Mouse (Mus musculus) ES-E14 (cell line): ENCODE data around the gene 4931422A03Rik. TPM values are rescaled to one million over a fixed set of nuclear protein-coding genes. Genes with fewer than 3 reads are reported as not detected.

Experiments
- DNase-seq: peaks from one replicate; pipeline ENCODE4 v3.0.0-alpha.2; 2013; ENCODE audit warnings: low read depth, low spot score
- H3K27ac ChIP-seq: 2 replicates; pipeline ENCODE4 v1.5.1; 2012; ENCODE audit warnings: low read depth, mild to moderate bottlenecking, low read length, moderate library complexity, mixed read lengths; ENCODE audit not compliant: poor library complexity, insufficient read depth, severe bottlenecking
- H3K36me3 ChIP-seq: 2 replicates; pipeline ENCODE4 v1.6.1; 2012; ENCODE audit warnings: mild to moderate bottlenecking, low read length, moderate library complexity, mixed read lengths; ENCODE audit not compliant: control insufficient read depth, poor library complexity, insufficient read depth, severe bottlenecking
- H3K4me1 ChIP-seq, 2 experiments: fragments of 150-350 bp in 1 of 2; sonication (generic) in 1 of 2; 2 replicates each; pipeline ENCODE4 v1.6.1; 2012; ENCODE audit warnings: low read length in 2 of 2, mild to moderate bottlenecking in 1 of 2, mixed read lengths in 1 of 2; ENCODE audit not compliant: control insufficient read depth in 2 of 2, insufficient read depth in 2 of 2, poor library complexity in 1 of 2
- H3K4me3 ChIP-seq, 2 experiments: fragments of 150-350 bp in 1 of 2; sonication (generic) in 1 of 2; 2 replicates each; pipeline ENCODE4 v1.5.1; 2012; ENCODE audit warnings: low read length in 2 of 2, low read depth in 1 of 2, mild to moderate bottlenecking in 1 of 2, mixed read lengths in 1 of 2; ENCODE audit not compliant: insufficient read depth in 1 of 2, poor library complexity in 1 of 2, severe bottlenecking in 1 of 2
- H3K9ac ChIP-seq: 2 replicates; pipeline ENCODE4 v1.6.1; 2012; ENCODE audit warnings: low read depth, mild to moderate bottlenecking, low read length, mixed read lengths; ENCODE audit not compliant: poor library complexity, insufficient read depth, severe bottlenecking
- H3K9me3 ChIP-seq: fragments of 150-350 bp; sonication (generic); 2 replicates; pipeline ENCODE4 v1.6.1; 2012; ENCODE audit warnings: low read depth, mild to moderate bottlenecking, low read length; ENCODE audit not compliant: control insufficient read depth, insufficient read depth
- CHD2 ChIP-seq: IDR thresholded peaks from 2 replicates; pipeline ENCODE4 v1.6.1; 2014; ENCODE audit warnings: mild to moderate bottlenecking, low read depth, low read length, inconsistent platforms
- HCFC1 ChIP-seq: IDR thresholded peaks from 2 replicates; pipeline ENCODE4 v1.6.1; 2012; ENCODE audit warnings: low read length, inconsistent platforms, borderline replicate concordance; ENCODE audit not compliant: insufficient read depth
- MAFK ChIP-seq: IDR thresholded peaks from 2 replicates; pipeline ENCODE4 v1.6.1; 2014; ENCODE audit warnings: mild to moderate bottlenecking, low read depth, low read length, inconsistent platforms; ENCODE audit not compliant: insufficient read depth
- ZC3H11A ChIP-seq: IDR thresholded peaks from 2 replicates; pipeline ENCODE4 v1.6.1; 2012; ENCODE audit warnings: low read depth, mild to moderate bottlenecking, inconsistent platforms, low read length, borderline replicate concordance
- ZNF384 ChIP-seq: IDR thresholded peaks from 2 replicates; pipeline ENCODE4 v1.6.1; 2012; ENCODE audit warnings: low read depth, low read length, inconsistent platforms
- in situ Hi-C, 2 experiments: fragments of 600-800 bp; cut with MboI; formaldehyde crosslinking; loops; one replicate each; pipeline ENCODE4 v1.15.1; 2025; ENCODE audit warnings: low sequenced_read_pairs in 2 of 2, inconsistent platforms in 1 of 2; ENCODE audit not compliant: unreplicated experiment in 2 of 2
- total RNA-seq: library from RNA; depleted of rRNA; stranded (reverse); fragments of 300-350 nt; gene quantifications from 2 replicates; pipeline ENCODE4 v1.2.3, GENCODE M21; 2012

The 4931422A03Rik gene
- total RNA-seq, 1 experiment = 0.54 TPM

DNA sequence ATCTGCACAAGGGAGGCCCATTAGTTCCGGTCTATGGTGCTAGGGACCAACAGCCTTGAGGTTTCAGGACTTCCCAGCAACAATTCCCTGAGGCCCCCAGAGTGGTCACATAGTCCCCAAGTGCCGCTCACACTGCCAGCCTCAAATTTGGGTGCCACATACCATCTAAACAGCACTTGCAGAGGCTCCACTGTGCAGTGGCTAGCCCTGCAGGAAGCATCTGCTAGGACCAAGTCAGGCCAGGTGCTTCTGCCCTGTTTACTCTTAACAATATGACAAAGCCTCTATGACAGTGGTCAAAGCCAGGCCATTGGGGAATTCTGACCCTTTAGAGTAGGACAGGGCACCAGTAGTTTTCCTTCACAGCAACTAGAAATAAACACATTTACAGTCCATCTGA, 91.5 kb downstream of the 4931422A03Rik start:
- in situ Hi-C loops = no loop called here
- no peak overlapping the region for H3K4me3 ChIP-seq
- H3K9me3 ChIP-seq = no peaks in the 10 kb centered on the region
- H3K27ac ChIP-seq = no peak overlapping the region
- H3K4me1 ChIP-seq = no peaks in the 10 kb centered on the region; a peak in 1 of 4 replicates
- no peaks in the 10 kb centered on the region for H3K36me3 ChIP-seq
- no peak overlapping the region for H3K9ac ChIP-seq
- TF ChIP-seq ZC3H11A = no peak
- no peak for TF ChIP-seq MAFK
- TF ChIP-seq ZNF384 = no peak
- no peak for TF ChIP-seq HCFC1
- no peak for TF ChIP-seq CHD2
- no peak for DNase-seq

DNA sequence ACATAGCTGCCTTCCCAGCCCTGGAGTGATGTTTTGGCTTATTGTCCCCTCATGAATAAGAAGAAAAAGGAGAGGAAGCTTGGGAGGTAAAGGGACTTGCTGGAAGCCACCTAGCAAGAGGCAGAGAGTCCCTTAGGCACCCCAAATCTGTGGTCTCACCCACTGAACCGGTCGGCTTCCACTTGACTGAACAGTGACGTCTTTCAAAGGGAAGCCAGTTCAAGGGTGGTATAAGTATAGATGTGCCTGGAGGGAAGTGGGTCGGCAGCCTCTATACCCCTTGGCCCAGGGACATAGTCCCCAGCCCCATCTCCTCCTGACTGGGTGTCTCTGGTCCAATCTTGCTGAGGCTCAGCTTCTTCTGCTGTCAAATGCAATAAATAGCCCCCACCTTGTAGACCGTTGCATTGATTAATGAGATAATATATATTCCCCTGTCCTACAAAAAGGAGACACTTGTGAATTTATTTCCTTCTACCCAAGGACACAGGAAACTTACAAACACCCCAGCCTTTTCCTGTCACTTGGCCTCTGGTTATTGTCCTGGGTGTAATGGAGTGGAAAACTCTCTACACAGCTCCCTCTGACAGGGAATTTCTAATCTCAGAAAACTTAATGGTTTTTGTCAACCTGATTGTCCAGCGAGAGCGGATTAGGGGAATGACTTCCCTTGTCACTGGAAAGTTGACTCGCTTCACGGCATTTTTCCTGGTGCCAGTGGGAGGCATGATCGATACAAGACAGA, 92.3 kb downstream of the 4931422A03Rik start:
- in situ Hi-C loops = no loop called here

DNA sequence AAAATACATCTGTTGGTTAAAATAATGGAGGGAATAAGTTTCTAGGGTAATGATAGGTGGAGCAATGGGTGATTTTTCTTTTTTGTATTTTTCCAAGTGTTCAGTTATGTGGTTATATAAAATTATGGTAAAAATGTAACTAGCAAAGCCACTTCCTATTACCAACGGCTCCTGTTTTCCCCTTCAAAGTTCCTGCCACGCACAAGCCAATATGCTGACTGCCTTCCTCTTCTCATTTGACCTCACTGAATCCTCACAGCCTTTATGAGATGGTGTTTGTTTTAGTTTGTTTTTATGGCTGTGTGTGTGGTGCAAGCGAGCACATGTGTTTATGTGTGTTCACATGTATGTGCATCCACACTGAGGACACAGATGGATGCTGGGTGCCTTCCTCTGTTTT, 93.5 kb downstream of the 4931422A03Rik start:
- H3K9ac ChIP-seq = no peak overlapping the region
- no peak overlapping the region for H3K4me3 ChIP-seq
- no peaks in the 10 kb centered on the region for H3K36me3 ChIP-seq
- no peaks in the 10 kb centered on the region for H3K9me3 ChIP-seq
- in situ Hi-C loops = no loop called here
- TF ChIP-seq CHD2 (no peak), HCFC1 (no peak), ZNF384 (no peak), MAFK (no peak), ZC3H11A (no peak)
- no peaks in the 10 kb centered on the region; a peak in 1 of 4 replicates for H3K4me1 ChIP-seq
- no peak for DNase-seq
- no peak overlapping the region for H3K27ac ChIP-seq

More for the DNA sequence above, 92.3 kb downstream of the 4931422A03Rik start:
- Histone ChIP-seq H3K9ac (no peak overlapping the region), H3K9me3 (no peaks in the 10 kb centered on the region), H3K4me3 (no peak overlapping the region), H3K36me3 (no peaks in the 10 kb centered on the region), H3K27ac (no peak overlapping the region), H3K4me1 (no peaks in the 10 kb centered on the region; a peak in 1 of 4 replicates)
- DNase-seq = no peak
- TF ChIP-seq CHD2 = no peak
- TF ChIP-seq ZNF384 = no peak
- no peak for TF ChIP-seq ZC3H11A
- no peak for TF ChIP-seq HCFC1
- no peak for TF ChIP-seq MAFK

DNA sequence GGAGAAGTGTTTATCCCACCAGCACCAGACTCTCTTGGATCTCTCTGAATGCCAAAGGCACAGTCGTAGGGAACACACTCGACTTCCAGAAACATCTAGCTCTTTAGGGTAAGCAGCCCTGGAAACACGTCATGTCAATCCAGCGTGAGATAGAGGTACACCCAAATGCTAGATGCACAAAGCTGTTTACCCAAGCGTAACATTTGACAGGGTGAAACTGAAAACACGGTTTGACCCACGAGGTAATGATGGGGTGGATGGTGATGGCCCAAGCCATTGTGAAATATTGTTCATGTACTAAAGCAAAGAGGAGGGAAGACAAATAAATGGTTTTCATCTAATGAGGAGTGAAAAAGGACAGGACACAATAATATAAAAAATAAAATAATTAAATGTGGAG, 93.9 kb downstream of the 4931422A03Rik start:
- H3K4me1 ChIP-seq = no peaks in the 10 kb centered on the region; a peak in 1 of 4 replicates
- in situ Hi-C loops = no loop called here
- DNase-seq = no peak
- no peak overlapping the region for H3K27ac ChIP-seq
- TF ChIP-seq HCFC1 = no peak
- no peak for TF ChIP-seq ZNF384
- TF ChIP-seq ZC3H11A = no peak
- TF ChIP-seq CHD2 = no peak
- H3K9me3 ChIP-seq = no peaks in the 10 kb centered on the region
- no peak overlapping the region for H3K4me3 ChIP-seq
- H3K36me3 ChIP-seq = no peaks in the 10 kb centered on the region
- H3K9ac ChIP-seq = no peak overlapping the region

DNA sequence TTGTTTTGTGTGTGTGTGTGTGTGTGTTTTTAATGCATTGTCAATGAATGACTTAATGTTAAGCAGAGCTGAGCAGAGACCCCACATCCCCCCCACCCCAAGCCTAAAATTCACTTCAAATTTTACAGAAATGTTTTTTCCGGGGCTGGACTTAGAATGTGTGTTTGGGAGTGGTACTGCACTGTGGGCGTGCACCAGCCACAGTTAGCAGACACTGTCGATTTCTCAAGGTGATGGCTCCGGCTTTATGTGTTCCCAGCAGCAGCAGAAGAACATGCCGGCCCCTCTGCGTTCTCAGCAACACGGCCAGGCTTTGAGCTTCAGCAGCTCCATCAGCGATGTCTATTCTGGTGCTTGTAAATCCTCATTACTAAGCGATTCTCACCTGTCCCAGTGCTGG, 95.7 kb downstream of the 4931422A03Rik start:
- in situ Hi-C loops = no loop called here
- H3K4me1 ChIP-seq = no peaks in the 10 kb centered on the region; a peak in 1 of 4 replicates
- no peak for DNase-seq
- no peak for TF ChIP-seq MAFK
- no peak for TF ChIP-seq ZC3H11A
- no peak for TF ChIP-seq CHD2
- no peak for TF ChIP-seq ZNF384
- no peak for TF ChIP-seq HCFC1
- no peak overlapping the region for H3K9ac ChIP-seq
- H3K9me3 ChIP-seq = no peaks in the 10 kb centered on the region
- no peaks in the 10 kb centered on the region for H3K36me3 ChIP-seq
- H3K27ac ChIP-seq = no peak overlapping the region
- no peak overlapping the region for H3K4me3 ChIP-seq
